Mouse (Mus musculus): ENCODE measurements around the gene Anks1b. TPM values are rescaled to one million over a fixed set of nuclear protein-coding genes. Genes with fewer than 3 reads are reported as not detected.

Anks1b gene
- polyA plus RNA-seq, 1 experiment from 2014 or later: 0.84 TPM

DNA sequence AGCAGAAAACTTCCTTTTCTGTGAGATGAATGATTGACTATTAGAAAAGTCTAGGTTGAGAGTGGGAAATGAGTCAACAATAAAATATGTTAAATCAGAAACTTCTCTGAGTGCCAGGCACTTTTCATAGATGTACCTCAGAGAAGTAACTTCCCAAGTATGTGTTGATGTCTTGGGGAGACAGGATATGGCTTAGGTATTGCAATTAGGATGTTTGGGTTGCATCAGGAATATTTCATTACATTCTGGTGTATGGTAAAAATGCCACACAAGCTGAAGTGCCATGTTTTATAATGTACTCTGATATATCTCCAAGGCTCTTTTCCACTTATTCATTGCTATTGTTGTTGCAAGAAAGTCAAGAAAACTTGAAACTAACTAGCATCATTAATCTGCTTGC is 267.6 kb downstream of the Anks1b start:
- Histone ChIP-seq H3K4me1 (ENCODE audit: control insufficient read depth, insufficient read depth, low read length) (no peaks in the 10 kb centered on the region), H3K36me3 (ENCODE audit: control insufficient read depth, insufficient read depth, low read length) (no peaks in the 10 kb centered on the region), H3K27ac (ENCODE audit: low read depth, low read length) (no peak overlapping the region), H3K27me3 (ENCODE audit: control insufficient read depth, insufficient read depth, low read length) (no peaks in the 10 kb centered on the region), H3K9me3 (replicated peaks; ENCODE audit: control insufficient read depth, low read length) (no peaks in the 10 kb centered on the region), H3K9ac (ENCODE audit: low read depth, low read length) (no peak overlapping the region), H3K4me3 (ENCODE audit: low read depth, low read length) (no peak overlapping the region), H3K4me2 (no peak overlapping the region)
- ATAC-seq (replicated peaks; ENCODE audit: insufficient number of reproducible peaks, low FRiP score, low TSS enrichment): no peak

DNA sequence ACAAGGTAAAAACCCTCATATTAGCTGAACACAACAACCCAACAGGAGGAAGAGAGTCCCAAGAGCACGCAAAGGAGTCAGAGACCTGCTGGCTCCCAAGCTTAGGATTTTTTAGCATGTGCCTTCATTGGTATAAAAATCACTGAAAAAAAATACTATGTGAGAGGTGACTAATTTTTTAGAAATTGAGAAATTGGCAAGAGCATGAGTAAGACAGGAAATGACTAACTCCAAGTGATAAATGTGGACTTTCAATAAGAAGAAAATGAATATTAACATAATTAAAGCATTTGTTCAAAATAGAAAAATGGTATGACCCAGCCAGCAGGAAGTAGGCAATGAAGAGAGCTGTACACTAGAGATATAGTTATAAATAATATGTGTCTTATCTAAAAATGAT is 271.1 kb downstream of the Anks1b start:
- no peaks in the 10 kb centered on the region for H3K36me3 ChIP-seq (ENCODE audit: control insufficient read depth, insufficient read depth, low read length)
- no peaks in the 10 kb centered on the region for H3K9me3 ChIP-seq (replicated peaks; ENCODE audit: control insufficient read depth, low read length)
- no peaks in the 10 kb centered on the region for H3K4me1 ChIP-seq (ENCODE audit: control insufficient read depth, insufficient read depth, low read length)
- 85% methylated on average over 1 of the region's 1 CpGs for WGBS (ENCODE audit: insufficient replicate concordance)
- H3K27me3 ChIP-seq (ENCODE audit: control insufficient read depth, insufficient read depth, low read length): no peaks in the 10 kb centered on the region
- no peak overlapping the region for H3K9ac ChIP-seq (ENCODE audit: low read depth, low read length)
- H3K4me2 ChIP-seq: no peak overlapping the region
- no peak for ATAC-seq (replicated peaks; ENCODE audit: insufficient number of reproducible peaks, low FRiP score, low TSS enrichment)
- H3K27ac ChIP-seq (ENCODE audit: low read depth, low read length): no peak overlapping the region
- no peak overlapping the region for H3K4me3 ChIP-seq (ENCODE audit: low read depth, low read length)

DNA sequence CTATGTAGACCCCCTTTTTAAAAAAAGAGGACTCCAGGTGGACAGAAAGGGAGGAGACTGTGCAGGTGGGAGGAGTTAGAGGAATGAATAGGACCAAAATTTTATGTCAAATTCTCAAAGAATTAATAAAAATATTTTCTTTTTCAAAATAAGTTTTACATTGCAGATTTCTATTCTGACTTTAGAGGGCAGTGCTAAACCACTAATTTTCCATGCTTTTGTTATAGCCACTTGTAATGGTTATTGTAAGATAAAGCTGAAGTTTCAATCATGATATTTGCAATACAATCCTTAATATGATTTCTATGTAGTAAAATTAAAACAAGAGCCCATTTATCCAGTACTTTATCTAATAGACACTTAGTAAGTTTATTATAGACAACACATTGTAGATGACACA is 278.2 kb downstream of the Anks1b start:
- no peak overlapping the region for H3K4me3 ChIP-seq (ENCODE audit: low read depth, low read length)
- no peaks in the 10 kb centered on the region for H3K4me1 ChIP-seq (ENCODE audit: control insufficient read depth, insufficient read depth, low read length)
- H3K4me2 ChIP-seq: no peak overlapping the region
- ATAC-seq (replicated peaks; ENCODE audit: insufficient number of reproducible peaks, low FRiP score, low TSS enrichment): no peak
- H3K9me3 ChIP-seq (replicated peaks; ENCODE audit: control insufficient read depth, low read length): no peaks in the 10 kb centered on the region
- no peak overlapping the region for H3K9ac ChIP-seq (ENCODE audit: low read depth, low read length)
- no peak overlapping the region for H3K27ac ChIP-seq (ENCODE audit: low read depth, low read length)
- H3K27me3 ChIP-seq (ENCODE audit: control insufficient read depth, insufficient read depth, low read length): no peaks in the 10 kb centered on the region
- H3K36me3 ChIP-seq (ENCODE audit: control insufficient read depth, insufficient read depth, low read length): no peaks in the 10 kb centered on the region

DNA sequence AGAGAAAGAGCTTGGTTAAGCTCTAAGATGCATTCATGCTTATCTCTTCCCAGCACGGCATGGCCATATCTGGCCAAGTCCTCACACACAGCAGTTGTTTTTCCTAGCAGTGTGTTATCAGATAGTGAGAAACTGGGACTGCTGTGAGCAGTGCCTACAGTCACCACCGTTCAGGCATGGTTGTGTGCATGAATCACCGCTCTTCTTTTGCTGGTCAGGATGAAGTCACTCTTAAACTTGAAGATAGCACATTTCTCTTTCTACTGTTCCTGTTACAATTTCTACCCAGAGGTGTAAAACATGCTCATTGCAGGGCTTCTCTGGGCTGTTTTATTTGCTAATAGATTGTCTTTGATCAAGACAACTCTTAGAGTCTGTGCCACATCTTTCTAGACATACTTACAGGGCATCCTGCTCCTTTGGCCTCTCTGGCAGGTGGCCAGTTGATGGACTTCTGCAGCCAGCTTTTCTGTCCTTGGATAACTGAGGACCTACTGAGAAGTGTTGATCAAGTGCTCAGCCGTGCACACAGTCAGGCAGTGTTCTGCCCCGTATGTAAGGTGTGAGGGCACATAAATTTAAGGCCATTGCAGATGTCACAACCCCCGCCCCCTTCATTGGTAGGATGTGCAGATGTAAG is 296.8 kb downstream of the Anks1b start:
- no peaks in the 10 kb centered on the region for H3K27me3 ChIP-seq (ENCODE audit: control insufficient read depth, insufficient read depth, low read length)
- no peak overlapping the region for H3K27ac ChIP-seq (ENCODE audit: low read depth, low read length)
- no peak overlapping the region for H3K9ac ChIP-seq (ENCODE audit: low read depth, low read length)
- no peak overlapping the region for H3K4me3 ChIP-seq (ENCODE audit: low read depth, low read length)
- no peak overlapping the region for H3K4me2 ChIP-seq
- ATAC-seq (replicated peaks; ENCODE audit: insufficient number of reproducible peaks, low FRiP score, low TSS enrichment): no peak
- no peaks in the 10 kb centered on the region for H3K9me3 ChIP-seq (replicated peaks; ENCODE audit: control insufficient read depth, low read length)
- 44% methylated on average over 6 of the region's 6 CpGs for WGBS (ENCODE audit: insufficient replicate concordance)
- no peaks in the 10 kb centered on the region for H3K36me3 ChIP-seq (ENCODE audit: control insufficient read depth, insufficient read depth, low read length)
- no peaks in the 10 kb centered on the region for H3K4me1 ChIP-seq (ENCODE audit: control insufficient read depth, insufficient read depth, low read length)

DNA sequence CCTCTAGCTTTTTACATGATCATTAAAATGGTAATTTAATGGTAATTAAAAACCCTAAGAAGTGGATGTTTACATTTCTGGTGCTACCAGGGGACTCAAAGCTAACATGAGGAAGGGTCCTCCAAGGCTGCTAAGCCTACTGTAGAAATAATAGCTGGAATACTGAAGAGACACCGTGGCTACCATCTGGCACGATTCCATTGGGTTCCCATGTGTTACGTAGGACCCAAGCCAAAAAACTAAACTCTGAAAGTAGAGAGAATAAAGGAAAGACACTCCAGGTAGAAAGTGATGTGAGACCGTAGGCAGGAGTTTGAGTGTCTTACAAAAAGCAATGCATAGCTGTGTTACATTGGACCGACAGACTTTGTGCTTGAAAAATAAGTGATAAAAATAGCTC is 317.1 kb downstream of the Anks1b start:
- H3K27me3 ChIP-seq (ENCODE audit: control insufficient read depth, insufficient read depth, low read length): no peaks in the 10 kb centered on the region
- H3K4me1 ChIP-seq (ENCODE audit: control insufficient read depth, insufficient read depth, low read length): no peaks in the 10 kb centered on the region
- no peak for ATAC-seq (replicated peaks; ENCODE audit: insufficient number of reproducible peaks, low FRiP score, low TSS enrichment)
- no peak overlapping the region for H3K27ac ChIP-seq (ENCODE audit: low read depth, low read length)
- H3K9ac ChIP-seq (ENCODE audit: low read depth, low read length): no peak overlapping the region
- H3K36me3 ChIP-seq (ENCODE audit: control insufficient read depth, insufficient read depth, low read length): no peaks in the 10 kb centered on the region
- H3K4me3 ChIP-seq (ENCODE audit: low read depth, low read length): no peak overlapping the region
- WGBS (ENCODE audit: insufficient replicate concordance): 64% methylated on average over 5 of the region's 5 CpGs
- H3K9me3 ChIP-seq (replicated peaks; ENCODE audit: control insufficient read depth, low read length): no peaks in the 10 kb centered on the region
- no peak overlapping the region for H3K4me2 ChIP-seq

DNA sequence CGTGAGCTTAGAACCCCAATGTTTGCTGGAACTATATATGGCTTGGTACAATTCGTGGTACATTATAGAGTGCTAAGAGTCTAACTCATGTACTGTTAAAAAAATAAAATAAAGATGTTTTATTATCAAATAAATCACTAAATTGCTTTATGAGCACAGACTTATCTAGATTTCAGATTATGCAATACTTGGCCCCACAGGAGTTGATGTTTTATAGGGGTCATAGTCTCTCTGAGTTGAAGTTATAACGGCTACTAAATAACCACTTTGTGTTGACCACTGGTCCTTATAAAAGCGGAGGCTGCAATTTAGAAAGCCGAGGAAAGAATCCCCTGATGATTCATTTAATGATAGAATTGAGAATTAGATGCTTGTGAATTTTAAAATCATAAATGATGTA is 323.6 kb downstream of the Anks1b start:
- H3K4me1 ChIP-seq (ENCODE audit: control insufficient read depth, insufficient read depth, low read length): no peaks in the 10 kb centered on the region

DNA sequence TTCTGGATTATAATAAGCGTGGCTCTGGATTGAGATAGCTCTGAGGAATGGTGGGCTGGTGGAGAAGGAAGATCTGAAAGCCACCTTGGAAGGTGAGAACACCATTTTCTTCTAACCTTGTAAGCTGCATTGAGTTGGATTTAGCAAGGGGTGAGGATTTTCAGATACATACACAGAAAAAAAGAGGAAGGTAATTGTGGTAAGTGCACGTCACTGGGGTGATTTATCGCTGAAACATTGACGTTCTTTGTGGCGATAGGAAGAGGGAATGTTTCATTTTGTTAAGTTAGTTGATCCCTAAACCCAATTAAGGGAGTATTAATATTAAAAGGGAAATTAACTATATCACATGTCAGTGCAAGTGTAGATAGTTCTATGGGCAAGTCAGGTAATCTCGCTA is 336.7 kb downstream of the Anks1b start:
- 81% methylated on average over 6 of the region's 6 CpGs for WGBS (ENCODE audit: insufficient replicate concordance)
- ATAC-seq (replicated peaks; ENCODE audit: insufficient number of reproducible peaks, low FRiP score, low TSS enrichment): no peak

More for the DNA sequence above, 323.6 kb downstream of the Anks1b start:
- Histone ChIP-seq H3K36me3 (ENCODE audit: control insufficient read depth, insufficient read depth, low read length) (no peaks in the 10 kb centered on the region), H3K27me3 (ENCODE audit: control insufficient read depth, insufficient read depth, low read length) (no peaks in the 10 kb centered on the region), H3K27ac (ENCODE audit: low read depth, low read length) (no peak overlapping the region), H3K9ac (ENCODE audit: low read depth, low read length) (no peak overlapping the region), H3K4me2 (no peak overlapping the region), H3K4me3 (ENCODE audit: low read depth, low read length) (no peak overlapping the region), H3K9me3 (replicated peaks; ENCODE audit: control insufficient read depth, low read length) (no peaks in the 10 kb centered on the region)
- WGBS (ENCODE audit: insufficient replicate concordance): 84% methylated on average over 5 of the region's 5 CpGs
- ATAC-seq (replicated peaks; ENCODE audit: insufficient number of reproducible peaks, low FRiP score, low TSS enrichment): no peak

DNA sequence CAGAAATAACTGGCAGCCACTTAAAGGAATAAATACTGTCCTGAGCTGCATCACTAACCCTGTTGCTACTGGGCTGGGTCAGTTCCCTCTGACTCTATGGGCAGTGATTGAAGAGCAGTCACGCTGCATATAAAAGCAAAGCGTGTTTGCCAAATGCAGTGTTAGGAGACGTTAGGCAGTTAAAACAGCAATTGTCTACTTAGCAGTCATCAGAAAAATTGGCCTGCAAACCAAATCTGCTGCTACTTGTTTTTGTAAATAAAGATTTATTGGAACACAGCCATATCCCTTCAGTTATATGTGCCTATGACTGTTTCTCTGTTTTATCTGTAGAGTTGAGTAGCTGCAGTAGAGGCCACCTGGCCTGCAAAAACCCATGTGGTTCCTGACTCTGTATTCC is 347.2 kb downstream of the Anks1b start:
- Histone ChIP-seq H3K9me3 (replicated peaks; ENCODE audit: control insufficient read depth, low read length) (no peaks in the 10 kb centered on the region), H3K9ac (ENCODE audit: low read depth, low read length) (no peak overlapping the region), H3K4me1 (ENCODE audit: control insufficient read depth, insufficient read depth, low read length) (no peaks in the 10 kb centered on the region), H3K4me2 (no peak overlapping the region), H3K27me3 (ENCODE audit: control insufficient read depth, insufficient read depth, low read length) (no peaks in the 10 kb centered on the region), H3K27ac (ENCODE audit: low read depth, low read length) (no peak overlapping the region), H3K4me3 (ENCODE audit: low read depth, low read length) (no peak overlapping the region), H3K36me3 (ENCODE audit: control insufficient read depth, insufficient read depth, low read length) (no peaks in the 10 kb centered on the region)
- no peak for ATAC-seq (replicated peaks; ENCODE audit: insufficient number of reproducible peaks, low FRiP score, low TSS enrichment)
- WGBS (ENCODE audit: insufficient replicate concordance): 70% methylated on average over 3 of the region's 3 CpGs

More for the DNA sequence above, 336.7 kb downstream of the Anks1b start:
- H3K36me3 ChIP-seq (ENCODE audit: control insufficient read depth, insufficient read depth, low read length): no peaks in the 10 kb centered on the region
- no peak overlapping the region for H3K4me3 ChIP-seq (ENCODE audit: low read depth, low read length)
- no peaks in the 10 kb centered on the region for H3K27me3 ChIP-seq (ENCODE audit: control insufficient read depth, insufficient read depth, low read length)
- no peaks in the 10 kb centered on the region for H3K9me3 ChIP-seq (replicated peaks; ENCODE audit: control insufficient read depth, low read length)
- H3K9ac ChIP-seq (ENCODE audit: low read depth, low read length): no peak overlapping the region
- no peak overlapping the region for H3K27ac ChIP-seq (ENCODE audit: low read depth, low read length)
- H3K4me2 ChIP-seq: no peak overlapping the region
- H3K4me1 ChIP-seq (ENCODE audit: control insufficient read depth, insufficient read depth, low read length): no peaks in the 10 kb centered on the region

DNA sequence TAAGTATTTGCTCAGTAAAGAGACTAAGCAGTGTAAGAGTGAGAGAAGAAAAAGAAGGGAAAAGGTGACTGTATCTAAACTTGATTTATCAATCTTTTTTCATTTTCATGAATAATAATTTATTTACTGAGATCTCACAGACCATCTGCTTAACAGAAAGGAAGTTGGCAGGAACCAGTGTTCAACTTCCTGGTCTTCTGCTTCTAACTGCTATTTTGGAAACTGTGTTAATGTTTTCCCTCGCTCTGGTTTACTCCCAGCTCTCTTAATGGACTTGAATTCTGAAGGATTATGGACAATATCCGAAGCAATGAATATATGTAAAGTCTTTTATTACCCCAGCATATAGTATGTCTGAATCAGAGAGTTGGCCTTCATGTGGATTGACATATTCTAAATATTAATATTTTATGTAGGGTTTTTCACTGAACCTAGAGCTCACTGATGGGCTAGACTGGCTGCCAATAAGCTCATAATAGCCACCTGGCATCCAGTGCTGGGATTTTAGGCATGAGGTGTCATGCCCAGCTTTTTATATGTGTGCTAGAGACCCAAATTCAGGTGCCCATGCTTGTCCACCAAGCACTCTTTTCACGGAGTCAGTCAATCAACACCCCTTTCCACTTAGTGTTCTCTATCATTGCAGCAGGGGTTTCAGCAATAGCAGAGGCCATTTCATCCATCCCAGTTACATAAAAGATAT is 349.6 kb downstream of the Anks1b start:
- Histone ChIP-seq H3K4me3 (ENCODE audit: low read depth, low read length) (no peak overlapping the region), H3K27me3 (ENCODE audit: control insufficient read depth, insufficient read depth, low read length) (no peaks in the 10 kb centered on the region), H3K36me3 (ENCODE audit: control insufficient read depth, insufficient read depth, low read length) (no peaks in the 10 kb centered on the region), H3K4me1 (ENCODE audit: control insufficient read depth, insufficient read depth, low read length) (no peaks in the 10 kb centered on the region), H3K9me3 (replicated peaks; ENCODE audit: control insufficient read depth, low read length) (no peaks in the 10 kb centered on the region), H3K27ac (ENCODE audit: low read depth, low read length) (no peak overlapping the region), H3K4me2 (no peak overlapping the region), H3K9ac (ENCODE audit: low read depth, low read length) (no peak overlapping the region)
- no peak for ATAC-seq (replicated peaks; ENCODE audit: insufficient number of reproducible peaks, low FRiP score, low TSS enrichment)
- WGBS (ENCODE audit: insufficient replicate concordance): 75% methylated on average over 3 of the region's 3 CpGs
